Mouse (Mus musculus): ENCODE measurements around the gene Cyth1.

DNA sequence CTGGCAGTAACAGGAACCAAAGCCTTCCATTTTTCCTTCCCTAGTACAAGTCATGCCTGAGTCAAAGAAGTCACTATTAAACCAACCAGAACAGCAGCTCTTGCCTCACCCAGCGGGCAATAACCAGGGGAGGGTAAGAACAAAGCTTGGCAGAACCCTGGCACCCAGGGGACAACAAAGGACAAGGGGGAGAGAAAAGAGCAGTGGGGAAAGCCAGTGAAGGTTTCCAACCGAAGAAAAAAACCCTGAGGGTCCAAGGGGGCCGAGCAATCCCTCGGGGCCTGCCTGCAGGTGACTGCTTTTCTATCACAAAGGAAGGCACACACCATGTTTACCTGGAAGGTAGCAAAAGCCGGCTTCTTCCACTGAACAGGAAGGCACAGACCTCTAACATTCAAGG, 1.7 kb downstream of the Cyth1 start:
- no peak for TF ChIP-seq CTCF (IDR thresholded peaks at IDR 0.05; ENCODE audit: extremely low read depth, insufficient read length, insufficient replicate concordance, low read depth, low read length)
- no peak for TF ChIP-seq POLR2A (IDR thresholded peaks at IDR 0.05; ENCODE audit: low read depth, low read length)
